Mouse (Mus musculus) heart, embryonic 16.5 days (tissue): ENCODE data around the gene Serbp1. TPM values are rescaled to one million over a fixed set of nuclear protein-coding genes. Genes with fewer than 3 reads are reported as not detected.

ENCODE experiments used
- ATAC-seq: fragments of 200-750 bp; cut with Nextera tagmentation; replicated peaks from 2 replicates; pipeline ENCODE4 v1.8.0; 2017; ENCODE audit warnings: moderate number of reproducible peaks; ENCODE audit not compliant: insufficient read depth, low FRiP score; ENCODE audit errors: extremely low read depth
- H3K27ac ChIP-seq: fragments of 300-500 bp; sonication (generic); 2 replicates; pipeline ENCODE4 v1.5.1; 2014; ENCODE audit warnings: mild to moderate bottlenecking, low read length, control low read depth, moderate library complexity
- H3K27me3 ChIP-seq: fragments of 300-500 bp; sonication (generic); 2 replicates; pipeline ENCODE4 v1.6.1; 2014; ENCODE audit warnings: low read length, mixed read lengths; ENCODE audit not compliant: control insufficient read depth, insufficient read depth
- H3K36me3 ChIP-seq: fragments of 300-500 bp; sonication (generic); 2 replicates; pipeline ENCODE4 v1.6.1; 2014; ENCODE audit not compliant: control insufficient read depth, insufficient read depth
- H3K4me1 ChIP-seq: fragments of 300-500 bp; sonication (generic); 2 replicates; pipeline ENCODE4 v1.6.1; 2014; ENCODE audit warnings: low read length, mixed read lengths; ENCODE audit not compliant: control insufficient read depth, insufficient read depth
- H3K4me2 ChIP-seq: fragments of 300-500 bp; sonication (generic); 2 replicates; pipeline ENCODE4 v1.6.1; 2014; ENCODE audit warnings: low read depth, mild to moderate bottlenecking, control low read depth, low read length
- H3K4me3 ChIP-seq: fragments of 300-500 bp; sonication (generic); 2 replicates; pipeline ENCODE4 v1.5.1; 2014; ENCODE audit warnings: mild to moderate bottlenecking, control low read depth, low read length
- H3K9ac ChIP-seq: fragments of 300-500 bp; sonication (generic); 2 replicates; pipeline ENCODE4 v1.6.1; 2014; ENCODE audit warnings: low read length, control low read depth
- H3K9me3 ChIP-seq: fragments of 300-500 bp; sonication (generic); replicated peaks from 2 replicates; pipeline ENCODE4 v1.6.1; 2016; ENCODE audit warnings: low read length; ENCODE audit not compliant: control insufficient read depth
- WGBS: fragments of 180-500 bp; shearing (Covaris S2); extraction: QIAGEN DNeasy Blood & Tissue Kit; methylation state at CpG from one replicate; pipeline ENCODE4 v1.1.7; 2014; 5-methylcytosine and 5-hydroxymethylcytosine counted together
- polyA plus RNA-seq: library from polyadenylated mRNA; unstranded; fragments of >200 nt; fragmentation: Nextera tagmentation; extraction: Ambion mirVana; gene quantifications from 2 replicates; pipeline ENCODE4 v1.2.1, GENCODE M21; 2015

Serbp1 gene
- polyA plus RNA-seq, 1 experiment from 2014 or later = 331 TPM

DNA sequence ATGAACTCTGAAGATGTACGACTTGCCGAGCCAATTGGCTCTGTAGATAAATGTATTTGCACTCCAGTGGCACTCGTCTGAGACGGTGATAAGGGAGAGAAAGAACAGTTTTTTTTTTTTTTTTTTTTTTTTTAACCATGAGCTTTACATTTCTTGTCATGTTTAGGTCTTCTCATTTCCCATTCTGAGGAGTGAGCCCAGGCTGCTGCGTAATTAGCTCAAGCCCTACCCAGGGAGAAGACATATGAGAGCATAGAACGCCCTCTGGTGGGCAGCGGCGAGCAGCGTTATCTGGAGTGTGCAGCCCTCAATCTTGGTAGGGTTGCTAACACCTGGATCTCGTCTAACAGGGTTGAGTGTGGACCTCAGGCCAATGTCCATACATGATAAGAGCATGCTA is 80.5 kb downstream of the Serbp1 start:
- no peaks in the 10 kb centered on the region for H3K36me3 ChIP-seq
- 20% methylated on average over 10 of the region's 10 CpGs for WGBS
- H3K4me3 ChIP-seq = no peak overlapping the region
- ATAC-seq = peak; percentile 32; the same call in 1 of the 2 replicates
- no peak overlapping the region for H3K4me2 ChIP-seq
- H3K27ac ChIP-seq = no peak overlapping the region
- H3K4me1 ChIP-seq = peaks cover 3% of the 10 kb centered on the region; the same call in 1 of the 2 replicates
- no peaks in the 10 kb centered on the region for H3K9me3 ChIP-seq
- H3K27me3 ChIP-seq = no peaks in the 10 kb centered on the region
- no peak overlapping the region for H3K9ac ChIP-seq

DNA sequence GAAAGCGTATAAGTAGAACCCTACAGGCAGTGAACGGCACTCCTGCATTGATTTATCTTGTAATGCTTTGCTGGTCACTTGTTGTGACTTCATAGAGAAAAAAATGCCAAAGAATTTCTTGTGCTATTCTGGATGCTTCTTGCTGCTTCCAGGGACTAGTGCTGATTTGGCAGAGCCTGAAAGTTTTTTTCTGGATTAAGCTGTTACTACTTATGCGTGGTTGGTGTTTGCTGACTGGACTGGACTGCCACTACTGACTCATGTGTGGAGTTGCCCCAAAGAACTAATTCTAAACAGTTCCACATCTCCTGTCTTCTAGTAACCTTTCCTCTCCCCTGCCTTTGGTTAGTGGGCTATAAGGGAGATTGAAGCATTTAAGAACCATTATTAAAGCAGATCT is 85.8 kb downstream of the Serbp1 start:
- no peaks in the 10 kb centered on the region for H3K4me1 ChIP-seq
- H3K4me2 ChIP-seq = no peak overlapping the region
- WGBS = 76% methylated on average over 3 of the region's 3 CpGs
- no peak for ATAC-seq
- no peak overlapping the region for H3K4me3 ChIP-seq
- H3K36me3 ChIP-seq = no peaks in the 10 kb centered on the region
- H3K27ac ChIP-seq = no peak overlapping the region
- no peaks in the 10 kb centered on the region for H3K27me3 ChIP-seq
- no peak overlapping the region for H3K9ac ChIP-seq
- no peaks in the 10 kb centered on the region for H3K9me3 ChIP-seq

DNA sequence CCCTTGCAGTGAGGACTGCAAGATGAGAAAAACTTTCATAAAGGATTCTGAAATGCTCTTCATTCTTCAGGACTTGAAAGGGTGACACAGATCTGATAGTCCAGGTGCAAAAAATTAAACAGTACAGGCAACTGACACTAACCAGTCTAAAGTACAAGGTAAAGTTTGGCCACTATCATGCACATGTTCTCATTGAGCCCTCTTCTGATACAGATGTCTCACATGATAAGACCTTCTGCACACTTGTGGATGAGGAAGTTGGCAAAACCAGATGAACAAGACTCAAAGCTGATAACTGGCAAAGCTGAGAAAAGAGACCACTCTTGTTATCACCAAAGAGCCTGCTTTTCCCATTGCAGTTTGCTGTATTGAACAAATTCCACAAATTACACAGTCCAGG is 100.0 kb downstream of the Serbp1 start:
- H3K4me1 ChIP-seq = no peaks in the 10 kb centered on the region
- H3K36me3 ChIP-seq = no peaks in the 10 kb centered on the region
- no peak overlapping the region for H3K9ac ChIP-seq
- ATAC-seq = 0 out of 2 replicates have a peak, but pooled peaks have one; percentile 47
- H3K4me3 ChIP-seq = no peak overlapping the region
- no peaks in the 10 kb centered on the region for H3K27me3 ChIP-seq
- H3K27ac ChIP-seq = no peak overlapping the region
- H3K4me2 ChIP-seq = no peak overlapping the region
- H3K9me3 ChIP-seq = no peaks in the 10 kb centered on the region

DNA sequence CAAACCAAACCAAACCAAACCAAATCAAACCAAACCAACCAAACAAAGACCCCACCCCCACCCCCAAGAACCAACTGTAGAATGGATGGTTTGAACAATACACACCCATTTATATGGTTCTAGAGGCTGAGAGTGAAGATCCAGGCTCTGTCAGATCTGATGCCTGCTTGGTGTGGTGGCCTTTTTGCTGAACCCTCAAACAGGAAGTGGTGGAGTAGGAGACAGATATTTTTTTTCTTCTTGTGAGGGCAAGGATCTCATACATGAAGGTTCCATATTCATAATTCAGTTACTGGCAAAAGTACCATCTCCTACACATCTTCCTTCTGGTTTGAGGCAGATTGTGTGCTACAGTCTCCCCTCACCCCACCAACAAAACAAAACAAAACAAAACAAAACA is 101.5 kb downstream of the Serbp1 start:
- no peaks in the 10 kb centered on the region for H3K27me3 ChIP-seq
- ATAC-seq = no peak
- no peaks in the 10 kb centered on the region for H3K9me3 ChIP-seq
- H3K36me3 ChIP-seq = no peaks in the 10 kb centered on the region
- H3K4me1 ChIP-seq = no peaks in the 10 kb centered on the region
- H3K4me2 ChIP-seq = no peak overlapping the region
- H3K4me3 ChIP-seq = no peak overlapping the region
- no peak overlapping the region for H3K9ac ChIP-seq
- H3K27ac ChIP-seq = no peak overlapping the region; the same call in 1 of the 2 replicates

Other genes starting within 250 kb of the Serbp1 start
- gene Gadd45a, start 200.7 kb upstream of the Serbp1 start, polyA plus RNA-seq = 6.5 and 6.9 TPM in 2 replicates
- 0.56 and 1.9 TPM in 2 replicates for gene Il12rb2, start 138.0 kb downstream of the Serbp1 start, polyA plus RNA-seq